Mouse (Mus musculus) C2C12 (cell line): ENCODE data around the gene Gm10153.
"Not testable (repeated sequence)": the region's sequence is repeated elsewhere in the genome, so short reads cannot be mapped to it uniquely, and the experiment has no call there.

Source experiments
- CEBPB ChIP-seq: IDR thresholded peaks from one replicate; pipeline ENCODE4 v1.6.1; 2011; ENCODE audit warnings: low read depth, mild to moderate bottlenecking, control low read depth, moderate library complexity
- CTCF ChIP-seq: IDR thresholded peaks from one replicate; pipeline ENCODE4 v1.5.1; 2011; ENCODE audit not compliant: control insufficient read depth, insufficient read depth, insufficient read length
- MAX ChIP-seq: IDR thresholded peaks from one replicate; pipeline ENCODE4 v1.6.1; 2011; ENCODE audit warnings: mild to moderate bottlenecking, control low read depth
- MYOD1 ChIP-seq: IDR thresholded peaks from one replicate; pipeline ENCODE4 v1.6.1; 2011; ENCODE audit warnings: low read depth; ENCODE audit not compliant: control insufficient read depth, insufficient read length
- MYOG ChIP-seq: IDR thresholded peaks from one replicate; pipeline ENCODE4 v1.6.1; 2011; ENCODE audit not compliant: control insufficient read depth, insufficient read length; ENCODE audit errors: extremely low read depth
- USF1 ChIP-seq: IDR thresholded peaks from one replicate; pipeline ENCODE4 v1.6.1; 2011; ENCODE audit warnings: low read depth, mild to moderate bottlenecking, control low read depth, moderate library complexity

DNA sequence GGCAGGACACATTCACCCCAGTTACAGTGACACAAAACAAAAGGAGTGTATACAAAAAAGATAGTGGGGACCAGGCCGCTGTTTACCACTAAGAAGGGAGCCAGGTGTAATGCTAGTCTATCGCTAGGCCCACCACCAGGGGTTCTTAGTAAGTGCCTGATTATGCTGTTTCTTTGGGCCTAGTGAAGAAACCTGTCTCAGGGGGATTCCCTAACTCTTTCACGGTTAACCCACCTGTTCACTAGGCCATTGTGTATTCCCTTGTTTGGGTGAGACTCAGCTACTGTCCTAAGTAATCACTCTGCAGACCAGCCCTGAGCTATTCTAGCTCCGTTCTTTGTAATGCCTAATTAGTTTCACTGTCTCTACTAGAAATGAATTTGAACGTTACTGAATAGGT is 16.7 kb upstream of the Gm10153 start:
- TF ChIP-seq CTCF, CEBPB, MAX, USF1, MYOD1, MYOG: not testable (repeated sequence)
